Mouse (Mus musculus) midbrain, embryonic 16.5 days (tissue): ENCODE data around the gene Slc25a26. TPM values are rescaled to one million over a fixed set of nuclear protein-coding genes. Genes with fewer than 3 reads are reported as not detected.

Experiments
- ATAC-seq: fragments of 200-750 bp; cut with Nextera tagmentation; 2 replicates; pipeline ENCODE4 v1.8.0; 2017; ENCODE audit warnings: moderate TSS enrichment
- H3K27ac ChIP-seq: fragments of 300-500 bp; sonication (generic); 2 replicates; pipeline ENCODE4 v1.5.1; 2014; ENCODE audit warnings: mild to moderate bottlenecking, low read length, mixed read lengths
- H3K27me3 ChIP-seq: fragments of 300-500 bp; sonication (generic); 2 replicates; pipeline ENCODE4 v1.6.1; 2014; ENCODE audit warnings: low read depth, low read length, mixed read lengths; ENCODE audit not compliant: control insufficient read depth, insufficient read depth
- H3K36me3 ChIP-seq: fragments of 300-500 bp; sonication (generic); 2 replicates; pipeline ENCODE4 v1.6.1; 2014; ENCODE audit warnings: mild to moderate bottlenecking, low read length, moderate library complexity, mixed read lengths; ENCODE audit not compliant: control insufficient read depth, insufficient read depth
- H3K4me1 ChIP-seq: fragments of 300-500 bp; sonication (generic); 2 replicates; pipeline ENCODE4 v1.6.1; 2014; ENCODE audit warnings: mild to moderate bottlenecking, low read length, mixed read lengths; ENCODE audit not compliant: control insufficient read depth, insufficient read depth
- H3K4me2 ChIP-seq: fragments of 300-500 bp; sonication (generic); 2 replicates; pipeline ENCODE4 v1.6.1; 2014; ENCODE audit warnings: mild to moderate bottlenecking, low read length, mixed read lengths
- H3K4me3 ChIP-seq: fragments of 300-500 bp; sonication (generic); 2 replicates; pipeline ENCODE4 v1.5.1; 2014; ENCODE audit warnings: low read depth, mild to moderate bottlenecking, low read length, moderate library complexity, mixed read lengths
- H3K9ac ChIP-seq: fragments of 300-500 bp; sonication (generic); 2 replicates; pipeline ENCODE4 v1.6.1; 2014; ENCODE audit warnings: low read depth, low read length, mixed read lengths
- H3K9me3 ChIP-seq: fragments of 300-500 bp; sonication (generic); replicated peaks from 2 replicates; pipeline ENCODE4 v1.6.1; 2014; ENCODE audit warnings: mild to moderate bottlenecking, low read length, mixed read lengths; ENCODE audit not compliant: control insufficient read depth, poor library complexity, severe bottlenecking
- whole genome bisulfite sequencing: fragments of 180-500 bp; shearing (Covaris S2); extraction: QIAGEN DNeasy Blood & Tissue Kit; methylation state at CpG from one replicate; pipeline ENCODE4 v1.1.7; 2014; 5-methylcytosine and 5-hydroxymethylcytosine counted together
- polyA plus RNA-seq: library from polyadenylated mRNA; unstranded; fragments of >200 nt; fragmentation: Nextera tagmentation; extraction: Ambion mirVana; gene quantifications from 2 replicates; pipeline ENCODE4 v1.2.1, GENCODE M21; 2015

The Slc25a26 gene
- polyA plus RNA-seq, 1 experiment from 2014 or later: 9.1 TPM

GRCm38 (mm10) chr6:94601811-94602210 lies 101.7 kb downstream of the Slc25a26 start:
- Histone ChIP-seq H3K9me3 (no peaks in the 10 kb centered on the region), H3K4me2 (no peak overlapping the region), H3K4me1 (no peaks in the 10 kb centered on the region), H3K9ac (no peak overlapping the region), H3K4me3 (no peak overlapping the region), H3K36me3 (0 out of 2 replicates have a peak, but pooled peaks cover 2% of the 10 kb centered on the region), H3K27ac (no peak overlapping the region), H3K27me3 (no peaks in the 10 kb centered on the region)
- no peak for ATAC-seq
- 76% methylated on average over 5 of the region's 5 CpGs for WGBS

GRCm38 (mm10) chr6:94604072-94604471 lies 103.9 kb downstream of the Slc25a26 start:
- no peak overlapping the region for H3K4me3 ChIP-seq
- H3K4me2 ChIP-seq: no peak overlapping the region
- 47% methylated on average over 3 of the region's 3 CpGs for WGBS
- no peaks in the 10 kb centered on the region for H3K9me3 ChIP-seq
- H3K4me1 ChIP-seq: no peaks in the 10 kb centered on the region
- ATAC-seq: no peak
- peaks cover 5% of the 10 kb centered on the region; the same call in 1 of the 2 replicates for H3K36me3 ChIP-seq
- no peak overlapping the region for H3K27ac ChIP-seq
- no peak overlapping the region for H3K9ac ChIP-seq
- H3K27me3 ChIP-seq: no peaks in the 10 kb centered on the region

DNA sequence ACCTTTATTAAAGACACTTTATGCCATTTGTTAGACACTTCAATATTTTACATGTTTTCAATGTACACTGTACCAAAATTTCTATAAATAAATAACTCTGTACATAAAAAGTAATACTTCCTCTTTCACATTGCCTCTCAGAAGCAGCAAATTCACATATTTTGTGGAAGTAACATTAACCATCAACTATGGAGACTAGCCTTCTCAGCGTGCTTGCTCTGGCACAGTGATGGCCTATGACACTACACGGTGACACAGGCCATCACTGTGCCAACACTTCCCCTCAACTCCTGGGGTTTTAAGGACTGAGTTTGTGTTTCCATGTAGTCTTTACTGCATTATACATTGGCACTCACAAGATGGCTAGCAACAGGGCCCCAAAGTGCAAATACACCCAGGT lies 104.4 kb downstream of the Slc25a26 start:
- no peak overlapping the region for H3K9ac ChIP-seq
- no peak overlapping the region for H3K4me2 ChIP-seq
- 95% methylated on average over 2 of the region's 2 CpGs for WGBS

DNA sequence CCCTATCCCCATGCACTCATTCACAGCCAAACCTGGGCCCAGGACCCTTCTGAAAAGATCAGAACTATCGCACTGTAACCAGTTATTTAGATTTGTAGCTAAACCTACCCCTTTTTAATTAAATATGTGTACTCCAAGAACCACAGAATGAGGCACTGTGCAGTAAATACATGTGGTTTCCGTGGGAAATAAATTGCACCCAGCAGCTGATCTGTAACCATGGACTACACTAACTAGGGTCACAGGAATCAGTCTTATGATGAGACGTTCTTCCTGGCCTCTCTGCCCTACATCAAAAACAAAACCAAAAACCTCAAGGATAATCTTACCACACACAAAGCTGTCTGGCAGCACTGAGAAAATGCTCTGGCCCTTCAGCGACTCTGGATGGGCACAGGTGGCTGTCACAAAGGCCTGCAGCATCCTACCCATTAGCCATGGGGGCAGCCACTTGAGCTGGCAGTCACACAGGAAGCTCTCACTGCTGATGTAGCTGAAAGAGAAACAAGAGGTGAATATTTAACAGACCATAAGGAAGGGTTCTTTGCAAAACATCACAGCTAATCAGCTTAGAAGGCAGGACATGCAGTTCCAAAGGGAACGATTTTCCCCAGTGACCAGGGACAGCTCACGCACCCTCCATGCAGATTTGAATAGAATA lies 113.2 kb downstream of the Slc25a26 start:
- 64% methylated on average over 6 of the region's 6 CpGs for WGBS
- H3K4me2 ChIP-seq: no peak overlapping the region
- H3K36me3 ChIP-seq: peaks cover 12% of the 10 kb centered on the region; the same call in 1 of the 2 replicates
- H3K9me3 ChIP-seq: no peaks in the 10 kb centered on the region
- no peak overlapping the region; the same call in 1 of the 2 replicates for H3K27ac ChIP-seq
- H3K4me3 ChIP-seq: no peak overlapping the region
- no peak overlapping the region for H3K9ac ChIP-seq
- H3K4me1 ChIP-seq: no peaks in the 10 kb centered on the region
- no peaks in the 10 kb centered on the region for H3K27me3 ChIP-seq
- no peak for ATAC-seq

More for the DNA sequence above, 104.4 kb downstream of the Slc25a26 start:
- Histone ChIP-seq H3K4me1 (no peaks in the 10 kb centered on the region), H3K36me3 (peaks cover 5% of the 10 kb centered on the region; the same call in 1 of the 2 replicates), H3K27me3 (no peaks in the 10 kb centered on the region), H3K27ac (no peak overlapping the region), H3K9me3 (no peaks in the 10 kb centered on the region), H3K4me3 (no peak overlapping the region)
- ATAC-seq: no peak

GRCm38 (mm10) chr6:94614346-94614745 lies 114.2 kb downstream of the Slc25a26 start:
- Histone ChIP-seq H3K9ac (no peak overlapping the region), H3K9me3 (no peaks in the 10 kb centered on the region), H3K27ac (no peak overlapping the region), H3K27me3 (no peaks in the 10 kb centered on the region), H3K4me2 (no peak overlapping the region), H3K36me3 (peaks cover 9% of the 10 kb centered on the region; the same call in 1 of the 2 replicates), H3K4me1 (no peaks in the 10 kb centered on the region), H3K4me3 (no peak overlapping the region)
- ATAC-seq: no peak
- 88% methylated on average over 6 of the region's 6 CpGs for WGBS

DNA sequence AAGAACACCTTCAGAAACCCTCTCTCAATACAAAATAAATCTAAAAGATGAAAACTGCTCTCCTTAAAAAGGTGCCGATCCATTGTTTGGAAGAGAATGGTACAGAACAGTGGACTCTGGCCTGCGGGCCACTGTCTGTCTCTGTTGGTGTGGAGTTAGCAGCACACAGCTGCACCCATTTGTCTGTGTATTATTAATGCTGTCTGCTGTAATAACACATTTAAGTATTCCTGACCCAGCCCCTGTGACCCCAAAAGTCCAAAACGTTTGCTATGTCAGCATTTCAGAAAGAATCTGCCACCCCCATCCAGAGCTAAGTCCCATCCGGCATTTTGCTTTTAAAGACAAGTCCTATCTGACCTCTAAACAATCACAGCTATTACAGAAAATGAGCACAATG lies 115.8 kb downstream of the Slc25a26 start:
- peaks cover 3% of the 10 kb centered on the region; the same call in 1 of the 2 replicates for H3K36me3 ChIP-seq
- no peak overlapping the region for H3K4me2 ChIP-seq
- no peak for ATAC-seq
- no peak overlapping the region for H3K27ac ChIP-seq
- no peak overlapping the region for H3K9ac ChIP-seq
- no peaks in the 10 kb centered on the region for H3K27me3 ChIP-seq
- no peaks in the 10 kb centered on the region for H3K9me3 ChIP-seq
- H3K4me3 ChIP-seq: no peak overlapping the region
- no peaks in the 10 kb centered on the region for H3K4me1 ChIP-seq
- WGBS: 82% methylated on average over 4 of the region's 4 CpGs

DNA sequence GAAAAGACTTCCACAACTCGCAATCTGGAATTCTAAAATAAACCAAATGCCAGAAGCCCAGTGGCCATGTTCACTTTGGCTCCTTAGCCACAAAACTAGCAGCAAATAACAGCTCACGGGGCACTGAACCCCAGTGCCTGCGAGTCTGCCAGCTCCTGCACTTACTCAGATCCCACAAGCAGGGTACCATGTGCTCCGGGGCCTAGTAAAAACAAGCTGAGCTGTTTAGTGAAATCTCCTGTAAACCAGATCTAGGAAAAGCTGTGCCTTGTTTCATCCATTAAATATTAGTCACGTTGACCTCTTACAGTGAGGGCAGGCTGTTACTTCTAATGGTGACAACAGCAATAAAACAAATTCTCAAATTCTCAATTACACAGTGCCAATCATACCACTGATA lies 118.5 kb downstream of the Slc25a26 start:
- WGBS: 87% methylated on average over 5 of the region's 5 CpGs
- Histone ChIP-seq H3K4me3 (no peak overlapping the region), H3K4me2 (no peak overlapping the region), H3K9ac (no peak overlapping the region), H3K36me3 (no peaks in the 10 kb centered on the region), H3K9me3 (no peaks in the 10 kb centered on the region), H3K4me1 (no peaks in the 10 kb centered on the region), H3K27ac (no peak overlapping the region), H3K27me3 (no peaks in the 10 kb centered on the region)
- no peak for ATAC-seq

DNA sequence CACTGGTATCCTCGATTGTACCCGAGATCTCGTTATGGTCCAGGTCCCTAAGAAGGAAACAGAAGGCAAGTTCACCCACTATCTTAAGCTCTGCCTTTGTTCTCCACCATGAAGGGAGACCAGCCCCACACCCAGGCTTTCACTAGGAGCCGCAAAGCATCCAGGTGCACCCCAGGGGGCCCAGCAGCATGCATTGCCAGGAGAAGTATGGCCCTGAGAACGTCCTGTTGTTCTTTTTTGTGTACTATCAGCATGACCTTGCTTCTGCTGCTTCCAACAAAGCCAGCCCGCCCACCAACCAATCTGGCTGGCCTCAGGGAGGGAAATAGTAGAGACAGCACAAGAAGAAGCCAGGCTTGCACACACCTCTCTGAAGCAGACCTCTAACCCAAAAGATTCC lies 120.2 kb downstream of the Slc25a26 start:
- no peaks in the 10 kb centered on the region for H3K9me3 ChIP-seq
- no peak overlapping the region for H3K27ac ChIP-seq
- ATAC-seq: no peak
- no peaks in the 10 kb centered on the region for H3K4me1 ChIP-seq
- H3K4me3 ChIP-seq: no peak overlapping the region
- H3K9ac ChIP-seq: no peak overlapping the region
- 74% methylated on average over 6 of the region's 6 CpGs for WGBS
- no peaks in the 10 kb centered on the region for H3K27me3 ChIP-seq
- no peaks in the 10 kb centered on the region for H3K36me3 ChIP-seq
- H3K4me2 ChIP-seq: no peak overlapping the region

GRCm38 (mm10) chr6:94620801-94621301 lies 120.7 kb downstream of the Slc25a26 start:
- WGBS: 87% methylated on average over 9 of the region's 9 CpGs
- Histone ChIP-seq H3K36me3 (no peaks in the 10 kb centered on the region), H3K27ac (no peak overlapping the region), H3K9ac (no peak overlapping the region), H3K9me3 (no peaks in the 10 kb centered on the region), H3K4me2 (no peak overlapping the region), H3K4me3 (no peak overlapping the region), H3K4me1 (peaks cover 1% of the 10 kb centered on the region; the same call in 1 of the 2 replicates), H3K27me3 (no peaks in the 10 kb centered on the region)
- no peak for ATAC-seq
